Mouse (Mus musculus) thymus, adult 2 months (tissue): Measurements from ENCODE around the gene Notch4.

Experiments used
- CTCF ChIP-seq: fragments of 200-500 bp; IDR thresholded peaks from 2 replicates; pipeline ENCODE4 v1.5.1; 2012; ENCODE audit warnings: mild to moderate bottlenecking, control low read depth, low read length, moderate library complexity, borderline replicate concordance; ENCODE audit not compliant: control insufficient read depth, poor library complexity, insufficient read depth; ENCODE audit errors: extremely low read depth
- POLR2A ChIP-seq: fragments of 200-500 bp; IDR thresholded peaks from 2 replicates; pipeline ENCODE4 v1.6.1; 2012; ENCODE audit warnings: mild to moderate bottlenecking, low read length, control low read depth, moderate library complexity; ENCODE audit not compliant: control insufficient read depth, poor library complexity, insufficient read depth; ENCODE audit errors: extremely low read depth

GRCm38 (mm10) chr17:34626062-34626772 is 62.1 kb downstream of the Notch4 start:
- TF ChIP-seq CTCF = no peak
- TF ChIP-seq POLR2A = no peak
